In genomic region chr13:98588480-98588879, GRCm38 (mm10) we compare ENCODE assay signal across 8 mouse cellular contexts. TPM values are rescaled to one million over a fixed set of nuclear protein-coding genes. Genes with fewer than 3 reads are reported as not detected.
A peak's percentile ranks its signal among the peaks of the same experiment; 100 is the strongest.
DNase-seq lines count a peak whose midpoint lies in the region; ATAC-seq and TF ChIP-seq lines count a peak whose summit lies in the region.

No protein-coding gene starts in this region.

- no peak for DNase-seq in heart, adult 9 months (ENCODE audit: low spot score in 2 of 2)
- no peak for DNase-seq in forebrain, postnatal 0 days
- no peak for DNase-seq in liver, postnatal 0 days
- DNase-seq in right cerebral cortex, postnatal 10 days (ENCODE audit: low spot score in 2 of 2) = no peak
- DNase-seq in frontal cortex, adult 2 months (ENCODE audit: extremely low spot score in 1 of 2, low spot score in 1 of 2) = no peak
- DNase-seq in cerebellum, adult 9-10 months = no peak

- no peak for ATAC-seq in heart, embryonic 11.5 days (replicated peaks; ENCODE audit: insufficient number of reproducible peaks, low FRiP score, low TSS enrichment)
- ATAC-seq in forebrain, postnatal 0 days = no peak
- no peak for ATAC-seq in liver, postnatal 0 days

- H3K9me3 ChIP-seq in heart, embryonic 11.5 days (replicated peaks; ENCODE audit: control insufficient read depth, low read length) = no peaks in the 10 kb centered on the region
- no peaks in the 10 kb centered on the region for H3K9me3 ChIP-seq in E14TG2a.4 (ENCODE audit: low read length)
- no peaks in the 10 kb centered on the region for H3K9me3 ChIP-seq in forebrain, postnatal 0 days (ENCODE audit: low read length)
- no peaks in the 10 kb centered on the region for H3K9me3 ChIP-seq in liver, postnatal 0 days (ENCODE audit: low read length)

- no peaks in the 10 kb centered on the region for H3K36me3 ChIP-seq in heart, embryonic 11.5 days (ENCODE audit: control insufficient read depth, insufficient read depth, low read length)
- no peaks in the 10 kb centered on the region for H3K36me3 ChIP-seq in E14TG2a.4 (ENCODE audit: insufficient read depth, low read length)
- no peaks in the 10 kb centered on the region for H3K36me3 ChIP-seq in forebrain, postnatal 0 days (ENCODE audit: insufficient read depth)
- H3K36me3 ChIP-seq in liver, postnatal 0 days (replicated peaks; ENCODE audit: insufficient read depth, low read length) = no peaks in the 10 kb centered on the region

- peak overlapping the region; percentile 70 for H3K4me2 ChIP-seq in heart, embryonic 11.5 days
- peak overlapping the region; percentile 61 for H3K4me2 ChIP-seq in forebrain, postnatal 0 days (ENCODE audit: low read depth)
- peak overlapping the region; percentile 72 for H3K4me2 ChIP-seq in liver, postnatal 0 days (ENCODE audit: low read depth, low read length)

- 4% methylated on average over 12 of the region's 12 CpGs for WGBS in heart, embryonic 11.5 days (ENCODE audit: insufficient replicate concordance)
- WGBS in forebrain, postnatal 0 days = 4% methylated on average over 12 of the region's 12 CpGs
- WGBS in liver, postnatal 0 days (ENCODE audit: insufficient replicate concordance) = 9% methylated on average over 12 of the region's 12 CpGs

- TF ChIP-seq CTCF in E14TG2a.4 (conservative IDR thresholded peaks at IDR 0.05; ENCODE audit: low read length) = no peak
- no peak for TF ChIP-seq CTCF in forebrain, postnatal 0 days (IDR thresholded peaks at IDR 0.05; ENCODE audit: low read depth)
- TF ChIP-seq CTCF in liver, postnatal 0 days (IDR thresholded peaks at IDR 0.05; ENCODE audit: low read depth) = no peak

- peak overlapping the region; percentile 41 for H3K4me3 ChIP-seq in heart, embryonic 11.5 days (ENCODE audit: low read depth, low read length)
- peak overlapping the region; percentile 80 for H3K4me3 ChIP-seq in E14TG2a.4 (replicated peaks; ENCODE audit: low read length)
- peak overlapping the region; percentile 36 for H3K4me3 ChIP-seq in forebrain, postnatal 0 days (ENCODE audit: low read depth, low read length)
- peak overlapping the region; percentile 42 for H3K4me3 ChIP-seq in liver, postnatal 0 days (ENCODE audit: low read depth, low read length)

- peaks cover 6% of the 10 kb centered on the region for H3K4me1 ChIP-seq in heart, embryonic 11.5 days (ENCODE audit: control insufficient read depth, insufficient read depth, low read length)
- H3K4me1 ChIP-seq in E14TG2a.4 (replicated peaks; ENCODE audit: low read depth, low read length) = peaks cover 31% of the 10 kb centered on the region
- H3K4me1 ChIP-seq in forebrain, postnatal 0 days (ENCODE audit: insufficient read depth) = no peaks in the 10 kb centered on the region
- peaks cover 8% of the 10 kb centered on the region for H3K4me1 ChIP-seq in liver, postnatal 0 days (ENCODE audit: insufficient read depth)

- no peak overlapping the region for H3K9ac ChIP-seq in heart, embryonic 11.5 days (ENCODE audit: low read depth, low read length)
- no peak overlapping the region for H3K9ac ChIP-seq in forebrain, postnatal 0 days
- H3K9ac ChIP-seq in liver, postnatal 0 days (replicated peaks) = no peak overlapping the region; the same call in 1 of the 2 replicates

- H3K27ac ChIP-seq in heart, embryonic 11.5 days (ENCODE audit: low read depth, low read length) = no peak overlapping the region
- no peak overlapping the region for H3K27ac ChIP-seq in forebrain, postnatal 0 days (ENCODE audit: low read depth, low read length)
- H3K27ac ChIP-seq in liver, postnatal 0 days (ENCODE audit: low read depth) = no peak overlapping the region

- TF ChIP-seq EP300 in liver, postnatal 0 days (IDR thresholded peaks at IDR 0.05; ENCODE audit: low read depth) = no peak

- peaks cover 32% of the 10 kb centered on the region; the same call in 1 of the 2 replicates for H3K27me3 ChIP-seq in heart, embryonic 11.5 days (ENCODE audit: control insufficient read depth, insufficient read depth, low read length)
- peaks cover 58% of the 10 kb centered on the region for H3K27me3 ChIP-seq in E14TG2a.4 (ENCODE audit: insufficient read depth, low read length)
- peaks cover 56% of the 10 kb centered on the region for H3K27me3 ChIP-seq in forebrain, postnatal 0 days (ENCODE audit: insufficient read depth, low read length)
- H3K27me3 ChIP-seq in liver, postnatal 0 days (ENCODE audit: insufficient read depth, low read length) = peaks cover 51% of the 10 kb centered on the region

RNA-seq across cellular contexts. Expression of gene Tmem174, which starts 48.7 kb away (rescaled TPM):
- 0.16 and 0.23 TPM in 2 replicates for polyA plus RNA-seq in heart, embryonic 11.5 days (2014; fragmentation: Nextera tagmentation; extraction: Ambion mirVana)
- 0.10 TPM in 1 of 2 replicates, not detected in the other for total RNA-seq in forebrain, postnatal 0 days (2014; rRNA removed)
- not detected in 2 replicates for polyA plus RNA-seq in forebrain, postnatal 0 days (2015; fragmentation: Nextera tagmentation; extraction: Ambion mirVana)
- polyA plus RNA-seq in liver, postnatal 0 days (2015; fragmentation: Nextera tagmentation; extraction: Ambion mirVana) = not detected in 2 replicates
- polyA plus RNA-seq in frontal cortex, adult 2 months (2012; rRNA removed) = 0.04 and 0.13 TPM in 2 replicates
